In the genomic region with DNA sequence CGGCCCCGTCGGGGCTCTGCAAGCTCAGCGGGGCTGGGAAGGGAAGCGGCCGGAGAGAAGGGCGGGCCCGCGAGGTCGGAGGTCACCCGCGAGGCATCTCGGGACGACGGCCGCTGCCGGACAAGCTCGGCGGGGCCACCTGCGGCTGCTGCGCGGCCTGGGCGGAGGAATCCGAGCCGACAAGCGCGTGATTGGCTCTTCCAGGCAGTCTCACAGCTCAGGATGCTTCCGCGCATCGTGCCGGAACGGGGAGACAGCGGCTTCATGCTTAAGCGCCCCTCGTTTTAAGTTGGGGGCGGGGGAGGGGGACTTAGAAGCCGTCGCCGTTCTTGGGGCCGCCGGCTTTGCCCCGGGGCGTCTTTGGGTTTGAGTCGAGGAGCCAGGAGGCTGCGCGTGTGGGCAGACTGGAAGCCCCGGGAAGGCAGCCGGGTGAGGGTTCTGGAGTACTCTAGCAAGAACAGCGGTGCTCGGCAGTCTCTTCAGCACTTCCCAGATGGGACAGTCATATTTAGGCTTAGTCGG, we compare ENCODE assay signal across 8 mouse cellular contexts. TPM values are rescaled to one million over a fixed set of nuclear protein-coding genes. Genes with fewer than 3 reads are reported as not detected.
DNase-seq lines count a peak whose midpoint lies in the region; ATAC-seq and TF ChIP-seq lines count a peak whose summit lies in the region.

No protein-coding gene starts in this region.

- peaks cover 3% of the 10 kb centered on the region; the same call in 1 of the 2 replicates for H3K36me3 ChIP-seq in ES-E14 (ENCODE audit: control insufficient read depth, insufficient read depth, low read length, poor library complexity, severe bottlenecking)
- 0 out of 2 replicates have a peak, but pooled peaks cover 5% of the 10 kb centered on the region for H3K36me3 ChIP-seq in forebrain, embryonic 15.5 days
- peaks cover 5% of the 10 kb centered on the region; the same call in 1 of the 2 replicates for H3K36me3 ChIP-seq in lung, embryonic 15.5 days

- no peaks in the 10 kb centered on the region for H3K27me3 ChIP-seq in forebrain, embryonic 15.5 days
- no peaks in the 10 kb centered on the region for H3K27me3 ChIP-seq in lung, embryonic 15.5 days

- peak overlapping the region; percentile 98 for H3K27ac ChIP-seq in ES-E14 (ENCODE audit: insufficient read depth, low read depth, low read length, poor library complexity, severe bottlenecking)
- H3K27ac ChIP-seq in forebrain, embryonic 15.5 days (replicated peaks) = peak overlapping the region; percentile 100
- peak overlapping the region; percentile 100 for H3K27ac ChIP-seq in lung, embryonic 15.5 days

- ATAC-seq in forebrain, embryonic 15.5 days (replicated peaks) = peak; percentile 89
- ATAC-seq in lung, embryonic 15.5 days (ENCODE audit: borderline replicate concordance, extremely low read depth, low FRiP score, low TSS enrichment) = peak; percentile 88

- DNase-seq in ES-E14 (ENCODE audit: low read depth, low spot score) = peak; percentile 85
- peak; percentile 97 for DNase-seq in cerebellum, adult 11-12 months
- DNase-seq in heart, postnatal 36 days = peak; percentile 93 to 98
- DNase-seq in layer of hippocampus, adult 8-10 months (ENCODE audit: low spot score in 2 of 2) = peak; percentile 91 to 92
- DNase-seq in ovary, adult 18-20 months (ENCODE audit: low spot score) = peak; percentile 96
- DNase-seq in thymus, postnatal 0 days (ENCODE audit: low spot score) = peak; percentile 94

- H3K4me1 ChIP-seq in ES-E14 (ENCODE audit: control insufficient read depth in 2 of 2, insufficient read depth in 2 of 2, low read length in 2 of 2, poor library complexity in 1 of 2) = peaks cover 4 to 15% of the 10 kb centered on the region in 2 experiments
- H3K4me1 ChIP-seq in forebrain, embryonic 15.5 days = peaks cover 29% of the 10 kb centered on the region
- peaks cover 18% of the 10 kb centered on the region; the same call in 1 of the 2 replicates for H3K4me1 ChIP-seq in lung, embryonic 15.5 days

- H3K9me3 ChIP-seq in ES-E14 (ENCODE audit: control insufficient read depth, insufficient read depth, low read depth, low read length) = no peaks in the 10 kb centered on the region
- no peaks in the 10 kb centered on the region for H3K9me3 ChIP-seq in forebrain, embryonic 15.5 days
- H3K9me3 ChIP-seq in lung, embryonic 15.5 days = no peaks in the 10 kb centered on the region

- peak overlapping the region; percentile 76 for H3K4me2 ChIP-seq in forebrain, embryonic 15.5 days (replicated peaks)
- H3K4me2 ChIP-seq in lung, embryonic 15.5 days = peak overlapping the region; percentile 89

- peak overlapping the region; percentile 100 for H3K9ac ChIP-seq in ES-E14 (ENCODE audit: insufficient read depth, low read depth, low read length, poor library complexity, severe bottlenecking)
- peak overlapping the region; percentile 100 for H3K9ac ChIP-seq in forebrain, embryonic 15.5 days (replicated peaks)
- peak overlapping the region; percentile 100 for H3K9ac ChIP-seq in lung, embryonic 15.5 days

- WGBS in forebrain, embryonic 15.5 days = under 1% methylated on average over 51 of the region's 51 CpGs
- WGBS in lung, embryonic 15.5 days = under 1% methylated on average over 48 of the region's 51 CpGs

- intact Hi-C loops in heart, postnatal 36 days (cut with DNase I) = loop anchor here (1.0 to 10.0 kb wide), 5 partner anchors 15 to 678 kb away; a partner anchor contains a TSS

- in situ Hi-C loops in ES-E14 (cut with MboI; ENCODE audit: low sequenced_read_pairs in 2 of 2, unreplicated experiment in 2 of 2) = no loop called here

- H3K4me3 ChIP-seq in ES-E14 (ENCODE audit: insufficient read depth in 1 of 2, low read depth in 1 of 2, low read length in 2 of 2, poor library complexity in 1 of 2, severe bottlenecking in 1 of 2) = peak overlapping the region; percentile 81 to 100
- H3K4me3 ChIP-seq in forebrain, embryonic 15.5 days = peak overlapping the region; percentile 99
- H3K4me3 ChIP-seq in lung, embryonic 15.5 days = peak overlapping the region; percentile 100

TF ChIP-seq in ES-E14, 5 proteins besides CTCF, POLR2A, EP300 and RAD21:
- TF ChIP-seq MAFK (IDR thresholded peaks at IDR 0.05; ENCODE audit: insufficient read depth, low read depth, low read length) (no peak), ZNF384 (IDR thresholded peaks at IDR 0.05; ENCODE audit: low read depth, low read length) (no peak), CHD2 (IDR thresholded peaks at IDR 0.05; ENCODE audit: low read depth, low read length) (peak; percentile 72; the same call in 1 of the 2 replicates), ZC3H11A (IDR thresholded peaks at IDR 0.05; ENCODE audit: borderline replicate concordance, low read depth, low read length) (no peak), HCFC1 (IDR thresholded peaks at IDR 0.05; ENCODE audit: borderline replicate concordance, insufficient read depth, low read length) (peak; percentile 31; the same call in 1 of the 2 replicates)
TF ChIP-seq in ES-E14: peak in this region for 2.

RNA-seq across cellular contexts. Expression of a gene that starts 1.4 kb away (rescaled TPM):
- 83.8 and 85.6 TPM in 2 replicates for total RNA-seq in ES-E14 (2012; rRNA removed)
- 157 and 161 TPM in 2 replicates for polyA plus RNA-seq in forebrain, embryonic 15.5 days (2015; fragmentation: Nextera tagmentation; extraction: Ambion mirVana)
- 10 to 100 TPM; 32.3 to 33.9 TPM for total RNA-seq in heart, postnatal 36 days (2021)
- 10 to 100 TPM; 54.6 to 58.4 (median 55.5) TPM for total RNA-seq in layer of hippocampus, adult 8-10 months (2022)
- polyA plus RNA-seq in lung, embryonic 15.5 days (2015; fragmentation: Nextera tagmentation; extraction: Ambion mirVana) = 115 and 129 TPM in 2 replicates
- polyA plus RNA-seq in thymus, postnatal 0 days (2015; fragmentation: Nextera tagmentation; extraction: Ambion mirVana) = 185 and 210 TPM in 2 replicates

RNA-seq across cellular contexts. Expression of a gene that starts 14.1 kb away (rescaled TPM):
- total RNA-seq in ES-E14 (2012; rRNA removed) = 161 and 199 TPM in 2 replicates
- polyA plus RNA-seq in forebrain, embryonic 15.5 days (2015; fragmentation: Nextera tagmentation; extraction: Ambion mirVana) = 113 and 121 TPM in 2 replicates
- total RNA-seq in heart, postnatal 36 days (2021) = 1,000 to 10,000 TPM; 1,043 to 1,108 TPM
- 100 to 1,000 TPM; 219 to 252 (median 242) TPM for total RNA-seq in layer of hippocampus, adult 8-10 months (2022)
- 101 and 106 TPM in 2 replicates for polyA plus RNA-seq in lung, embryonic 15.5 days (2015; fragmentation: Nextera tagmentation; extraction: Ambion mirVana)
- 133 and 143 TPM in 2 replicates for polyA plus RNA-seq in thymus, postnatal 0 days (2015; fragmentation: Nextera tagmentation; extraction: Ambion mirVana)

RNA-seq across cellular contexts. Expression of a gene that starts 32.0 kb away (rescaled TPM):
- 44.0 and 57.3 TPM in 2 replicates for total RNA-seq in ES-E14 (2012; rRNA removed)
- 323 TPM in 2 replicates for polyA plus RNA-seq in forebrain, embryonic 15.5 days (2015; fragmentation: Nextera tagmentation; extraction: Ambion mirVana)
- 1 to 10 TPM; 5.9 to 8.8 TPM for total RNA-seq in heart, postnatal 36 days (2021)
- 10 to 100 TPM; 45.6 to 65.8 (median 56.4) TPM for total RNA-seq in layer of hippocampus, adult 8-10 months (2022)
- 116 and 117 TPM in 2 replicates for polyA plus RNA-seq in lung, embryonic 15.5 days (2015; fragmentation: Nextera tagmentation; extraction: Ambion mirVana)
- polyA plus RNA-seq in thymus, postnatal 0 days (2015; fragmentation: Nextera tagmentation; extraction: Ambion mirVana) = 67.7 and 69.2 TPM in 2 replicates

RNA-seq across cellular contexts. Expression of a gene that starts 52.1 kb away (rescaled TPM):
- 6.4 and 9.1 TPM in 2 replicates for total RNA-seq in ES-E14 (2012; rRNA removed)
- 1.00 and 1.0 TPM in 2 replicates for polyA plus RNA-seq in forebrain, embryonic 15.5 days (2015; fragmentation: Nextera tagmentation; extraction: Ambion mirVana)
- total RNA-seq in heart, postnatal 36 days (2021) = under 1 TPM in 1 of 2 experiments, not detected in 1; 0.17 TPM
- 1 to 10 TPM; 5.1 to 7.2 (median 6.6) TPM for total RNA-seq in layer of hippocampus, adult 8-10 months (2022)
- polyA plus RNA-seq in lung, embryonic 15.5 days (2015; fragmentation: Nextera tagmentation; extraction: Ambion mirVana) = 0.60 and 0.89 TPM in 2 replicates
- 0.59 and 0.81 TPM in 2 replicates for polyA plus RNA-seq in thymus, postnatal 0 days (2015; fragmentation: Nextera tagmentation; extraction: Ambion mirVana)

RNA-seq across cellular contexts. Expression of a gene that starts 59.6 kb away (rescaled TPM):
- not detected in 2 replicates for total RNA-seq in ES-E14 (2012; rRNA removed)
- polyA plus RNA-seq in forebrain, embryonic 15.5 days (2015; fragmentation: Nextera tagmentation; extraction: Ambion mirVana) = 0.32 TPM in 1 of 2 replicates, not detected in the other
- not detected for total RNA-seq in heart, postnatal 36 days (2021)
- not detected for total RNA-seq in layer of hippocampus, adult 8-10 months (2022)
- 0.26 TPM in 1 of 2 replicates, not detected in the other for polyA plus RNA-seq in lung, embryonic 15.5 days (2015; fragmentation: Nextera tagmentation; extraction: Ambion mirVana)
- 0.16 TPM in 1 of 2 replicates, not detected in the other for polyA plus RNA-seq in thymus, postnatal 0 days (2015; fragmentation: Nextera tagmentation; extraction: Ambion mirVana)

Comparison
In these comparisons a context has a peak if more than half of its experiments do, and no peak if none do; other contexts are left out.
1. Peak in every context shown above with its lines: DNase-seq, ATAC-seq, H3K4me3 ChIP-seq and H3K27ac ChIP-seq.